Mouse (Mus musculus) MEL (cell line): Measurements from ENCODE around the gene Nisch. TPM values are rescaled to one million over a fixed set of nuclear protein-coding genes. Genes with fewer than 3 reads are reported as not detected.

Experiments
- DNase-seq: peaks from one replicate; pipeline ENCODE4 v3.0.0; 2011; ENCODE audit warnings: low read depth, low spot score
- H3K27ac ChIP-seq: 2 replicates; pipeline ENCODE4 v1.5.1; 2012; ENCODE audit warnings: low read depth, mild to moderate bottlenecking, control low read depth, low read length, moderate library complexity; ENCODE audit not compliant: control insufficient read depth
- H3K27me3 ChIP-seq, 2 experiments: fragments of 150-350 bp in 1 of 2; sonication (generic) in 1 of 2; 2 replicates each; pipeline ENCODE4 v1.6.1; 2012; ENCODE audit warnings: low read length in 2 of 2, mild to moderate bottlenecking in 2 of 2, improper control_type of control experiment in 1 of 2, moderate library complexity in 1 of 2; ENCODE audit not compliant: insufficient read depth in 2 of 2, control insufficient read depth in 1 of 2
- H3K36me3 ChIP-seq, 2 experiments: 2 replicates each; pipeline ENCODE4 v1.6.1; 2012 to 2014; ENCODE audit warnings: low read length in 2 of 2, improper control_type of control experiment in 1 of 2, inconsistent platforms in 1 of 2, mild to moderate bottlenecking in 1 of 2; ENCODE audit not compliant: insufficient read depth in 2 of 2, control insufficient read depth in 1 of 2
- H3K4me1 ChIP-seq, 2 experiments: fragments of 150-350 bp in 1 of 2; sonication (generic) in 1 of 2; 2 replicates each; pipeline ENCODE4 v1.6.1; 2012; ENCODE audit warnings: low read length in 2 of 2, improper control_type of control experiment in 1 of 2, mild to moderate bottlenecking in 1 of 2; ENCODE audit not compliant: insufficient read depth in 2 of 2, control insufficient read depth in 1 of 2
- H3K4me3 ChIP-seq, 2 experiments: fragments of 150-350 bp in 1 of 2; sonication (generic) in 1 of 2; 2 replicates each; pipeline ENCODE4 v1.5.1; 2012; ENCODE audit warnings: low read depth in 2 of 2, low read length in 2 of 2, mild to moderate bottlenecking in 2 of 2, moderate library complexity in 2 of 2, control low read depth in 1 of 2, improper control_type of control experiment in 1 of 2; ENCODE audit not compliant: control insufficient read depth in 1 of 2, insufficient read depth in 1 of 2
- H3K79me2 ChIP-seq: 2 replicates; pipeline ENCODE4 v1.6.1; 2012; ENCODE audit warnings: mild to moderate bottlenecking, low read length, moderate library complexity; ENCODE audit not compliant: control insufficient read depth, poor library complexity, insufficient read depth
- H3K9ac ChIP-seq: 2 replicates; pipeline ENCODE4 v1.6.1; 2012; ENCODE audit warnings: low read depth, mild to moderate bottlenecking, control low read depth, low read length, moderate library complexity; ENCODE audit not compliant: control insufficient read depth, poor library complexity, severe bottlenecking
- H3K9me3 ChIP-seq: fragments of 150-350 bp; sonication (generic); replicated peaks from 2 replicates; pipeline ENCODE4 v1.6.1; 2012; ENCODE audit warnings: mild to moderate bottlenecking, low read length, improper control_type of control experiment, moderate library complexity; ENCODE audit not compliant: insufficient read depth
- CHD1 ChIP-seq: IDR thresholded peaks from 2 replicates; pipeline ENCODE4 v1.6.1; 2012; ENCODE audit warnings: low read depth, mild to moderate bottlenecking, inconsistent platforms, low read length, improper control_type of control experiment
- CHD2 ChIP-seq: IDR thresholded peaks from 2 replicates; pipeline ENCODE4 v1.6.1; 2011; ENCODE audit warnings: low read length, improper control_type of control experiment
- CTCF ChIP-seq, 3 experiments: IDR thresholded peaks in 2 of 3; conservative IDR thresholded peaks in 1 of 3; 2 replicates each; pipeline ENCODE4 v1.5.1; 2011 to 2012; ENCODE audit warnings: low read length in 3 of 3, low read depth in 2 of 3, mild to moderate bottlenecking in 2 of 3, improper control_type of control experiment in 1 of 3, inconsistent platforms in 1 of 3, mixed read lengths in 1 of 3, moderate library complexity in 1 of 3; ENCODE audit not compliant: control insufficient read depth in 1 of 3, insufficient read depth in 1 of 3, poor library complexity in 1 of 3, severe bottlenecking in 1 of 3
- E2F4 ChIP-seq: IDR thresholded peaks from 2 replicates; pipeline ENCODE4 v1.6.1; 2011; ENCODE audit warnings: low read depth, low read length, improper control_type of control experiment, borderline replicate concordance
- GABPA ChIP-seq: IDR thresholded peaks from 2 replicates; pipeline ENCODE4 v1.6.1; 2012; ENCODE audit warnings: low read depth, mild to moderate bottlenecking, inconsistent platforms, low read length, improper control_type of control experiment, moderate library complexity
- JUND ChIP-seq: IDR thresholded peaks from 2 replicates; pipeline ENCODE4 v1.6.1; 2011; ENCODE audit warnings: low read depth, mild to moderate bottlenecking, improper control_type of control experiment, low read length
- KAT2A ChIP-seq: conservative IDR thresholded peaks from 2 replicates; pipeline ENCODE4 v1.6.1; 2012; ENCODE audit warnings: low read depth, low read length, improper control_type of control experiment, inconsistent platforms
- MAX ChIP-seq: IDR thresholded peaks from 2 replicates; pipeline ENCODE4 v1.6.1; 2011; ENCODE audit warnings: low read length, improper control_type of control experiment
- MAZ ChIP-seq: IDR thresholded peaks from 2 replicates; pipeline ENCODE4 v1.6.1; 2012; ENCODE audit warnings: low read depth, mild to moderate bottlenecking, inconsistent platforms, low read length, improper control_type of control experiment
- MEF2A ChIP-seq: IDR thresholded peaks from 2 replicates; pipeline ENCODE4 v1.6.1; 2014; ENCODE audit warnings: low read depth, mild to moderate bottlenecking, inconsistent platforms, low read length, improper control_type of control experiment; ENCODE audit not compliant: poor library complexity, insufficient replicate concordance, severe bottlenecking; ENCODE audit errors: extremely low read depth
- MYB ChIP-seq: IDR thresholded peaks from 2 replicates; pipeline ENCODE4 v1.6.1; 2011; ENCODE audit warnings: mild to moderate bottlenecking, low read depth, low read length, improper control_type of control experiment
- NELFE ChIP-seq: IDR thresholded peaks from 2 replicates; pipeline ENCODE4 v1.6.1; 2011; ENCODE audit warnings: low read depth, low read length, improper control_type of control experiment
- POLR2AphosphoS2 ChIP-seq: IDR thresholded peaks from 2 replicates; pipeline ENCODE4 v1.6.1; 2011; ENCODE audit warnings: low read length, improper control_type of control experiment
- RAD21 ChIP-seq: IDR thresholded peaks from 2 replicates; pipeline ENCODE4 v1.6.1; 2011; ENCODE audit warnings: mild to moderate bottlenecking, low read depth, low read length, improper control_type of control experiment
- RCOR1 ChIP-seq: IDR thresholded peaks from 2 replicates; pipeline ENCODE4 v1.6.1; 2012; ENCODE audit warnings: low read depth, mild to moderate bottlenecking, inconsistent platforms, low read length, improper control_type of control experiment
- SMC3 ChIP-seq: IDR thresholded peaks from 2 replicates; pipeline ENCODE4 v1.6.1; 2011; ENCODE audit warnings: low read depth, low read length, improper control_type of control experiment
- UBTF ChIP-seq: IDR thresholded peaks from 2 replicates; pipeline ENCODE4 v1.6.1; 2012; ENCODE audit warnings: low read depth, mild to moderate bottlenecking, inconsistent platforms, low read length, improper control_type of control experiment, moderate library complexity, borderline replicate concordance; ENCODE audit not compliant: insufficient read depth
- USF1 ChIP-seq: IDR thresholded peaks from 2 replicates; pipeline ENCODE4 v1.6.1; 2014; ENCODE audit warnings: low read depth, mild to moderate bottlenecking, inconsistent platforms, low read length, improper control_type of control experiment, moderate library complexity
- ZC3H11A ChIP-seq: IDR thresholded peaks from 2 replicates; pipeline ENCODE4 v1.6.1; 2012; ENCODE audit warnings: low read depth, mild to moderate bottlenecking, inconsistent platforms, low read length, improper control_type of control experiment
- ZKSCAN1 ChIP-seq: IDR thresholded peaks from 2 replicates; pipeline ENCODE4 v1.6.1; 2012; ENCODE audit warnings: low read depth, mild to moderate bottlenecking, inconsistent platforms, low read length, improper control_type of control experiment, moderate library complexity
- ZNF384 ChIP-seq: IDR thresholded peaks from 2 replicates; pipeline ENCODE4 v1.6.1; 2012; ENCODE audit warnings: low read depth, mild to moderate bottlenecking, inconsistent platforms, low read length, improper control_type of control experiment
- polyA plus RNA-seq, 2 experiments: library from polyadenylated mRNA; stranded (reverse) in 1 of 2; unstranded in 1 of 2; fragments of >175 nt in 1 of 2; fragments of >200 nt in 1 of 2; gene quantifications; 2 replicates each; pipeline versions ENCODE4 v1.2.1 to v1.2.4; 2012; ENCODE audit warnings: low replicate concordance in 2 of 2, low read depth in 1 of 2; ENCODE audit not compliant: insufficient read length in 2 of 2, insufficient read depth in 1 of 2, missing spikeins in 1 of 2
- total RNA-seq: library from RNA; depleted of rRNA; stranded (reverse); fragments of 300-350 nt; gene quantifications from 2 replicates; pipeline ENCODE4 v1.2.3, GENCODE M21; 2012

Gene Nisch
- total and polyA plus RNA-seq, 3 experiments = 53.0 to 154 TPM; not detected in 1

- TF ChIP-seq MYB (no peak), ZKSCAN1 (no peak), POLR2AphosphoS2 (no peak), GABPA (no peak), MEF2A (no peak), CHD1 (no peak), NELFE (no peak), SMC3 (peak; percentile 84), MAZ (no peak), RAD21 (peak; percentile 74), E2F4 (no peak), CHD2 (no peak), ZNF384 (no peak), USF1 (no peak), JUND (no peak), UBTF (no peak), RCOR1 (peak; percentile 71), MAX (no peak), KAT2A (no peak), CTCF (IDR thresholded peaks at IDR 0.05 in 2 of 3, conservative IDR thresholded peaks at IDR 0.05 in 1 of 3; ENCODE audit: control insufficient read depth in 1 of 3, insufficient read depth in 1 of 3, low read depth in 2 of 3, low read length in 3 of 3, poor library complexity in 1 of 3, severe bottlenecking in 1 of 3) (peak; percentile 63 to 90 (median 88)), ZC3H11A (0 out of 2 replicates have a peak, but pooled peaks have one; percentile 34)
- Histone ChIP-seq H3K4me3 (peak overlapping the region; percentile 4 to 42; a peak in 2 of 4 replicates), H3K9ac (peak overlapping the region; percentile 33), H3K27ac (no peak overlapping the region), H3K4me1 (no peaks in the 10 kb centered on the region), H3K36me3 (no peaks in the 10 kb centered on the region), H3K79me2 (no peaks in the 10 kb centered on the region), H3K9me3 (no peaks in the 10 kb centered on the region), H3K27me3 (peaks cover 4 to 5% of the 10 kb centered on the region in 2 experiments)
- peak; percentile 78 for DNase-seq
Measured at GRCm38 (mm10) chr14:31233996-31234591, 17.3 kb upstream of the Nisch start.
